Mouse (Mus musculus) heart, adult 11 months (tissue): ENCODE data around the gene Rbms1.

ENCODE experiments used
- DNase-seq: peaks from one replicate; pipeline ENCODE4 v3.0.0; 2022

Rbms1 gene

GRCm38 (mm10) chr2:60804763-60805162 lies 158.2 kb downstream of the Rbms1 start:
- peak; percentile 76 for DNase-seq

- DNase-seq, result peak; percentile 85
Observed at GRCm38 (mm10) chr2:60803377-60803776, 159.6 kb downstream of the Rbms1 start.

DNA sequence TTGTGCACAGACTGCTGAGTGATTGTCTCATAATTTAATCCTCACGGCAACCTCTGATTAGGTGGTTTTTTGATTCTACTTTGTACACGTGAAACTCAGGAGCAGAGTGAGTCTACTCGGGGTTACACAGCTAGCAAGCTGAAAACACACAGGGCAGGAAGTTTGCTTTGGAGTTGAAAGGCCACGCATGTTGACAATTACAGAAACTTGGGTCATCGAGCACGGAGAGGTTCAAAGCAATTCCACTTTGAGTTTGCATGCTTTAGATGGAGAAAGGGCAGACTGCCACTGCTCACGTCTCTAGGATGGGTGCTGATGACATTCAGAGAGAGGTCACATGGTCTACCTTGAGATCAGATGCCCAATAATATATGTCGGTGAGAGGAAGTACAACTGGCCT lies 160.2 kb downstream of the Rbms1 start:
- peak; percentile 86 for DNase-seq

GRCm38 (mm10) chr2:60802191-60802590 lies 160.8 kb downstream of the Rbms1 start:
- DNase-seq, result peak; percentile 90

GRCm38 (mm10) chr2:60801571-60802155 lies 161.3 kb downstream of the Rbms1 start:
- DNase-seq, result peak; percentile 53

DNA sequence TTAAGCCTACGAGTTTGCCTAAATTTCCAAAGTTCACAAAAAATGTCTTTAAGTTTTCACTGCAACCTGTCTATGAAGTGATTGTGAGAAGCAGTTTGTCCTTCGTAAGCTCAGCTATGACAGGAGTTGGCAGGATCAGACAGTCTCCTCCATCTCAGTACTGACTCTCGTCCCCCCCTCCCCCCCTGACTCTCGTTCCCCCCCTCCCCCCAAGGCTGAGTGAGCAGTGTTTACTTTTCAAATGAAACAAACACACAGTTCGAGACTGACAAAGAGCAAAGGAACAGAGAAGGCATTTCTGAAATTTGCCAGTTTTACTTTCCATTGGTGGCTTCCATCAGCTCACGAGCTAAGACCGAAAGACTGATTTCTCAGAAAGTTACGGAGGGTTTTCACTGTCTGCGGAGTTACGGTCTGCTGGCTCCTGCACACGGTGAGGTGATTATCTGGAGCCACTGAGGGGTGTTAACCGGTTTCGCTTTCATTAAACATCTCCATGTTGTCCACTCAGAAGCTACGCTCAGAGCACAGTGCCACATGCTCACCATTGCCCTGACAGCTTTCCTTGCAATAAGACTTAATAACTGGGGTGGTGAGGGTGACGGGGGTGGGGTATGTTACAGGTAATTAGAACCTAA lies 162.0 kb downstream of the Rbms1 start:
- peak; percentile 87 for DNase-seq

DNA sequence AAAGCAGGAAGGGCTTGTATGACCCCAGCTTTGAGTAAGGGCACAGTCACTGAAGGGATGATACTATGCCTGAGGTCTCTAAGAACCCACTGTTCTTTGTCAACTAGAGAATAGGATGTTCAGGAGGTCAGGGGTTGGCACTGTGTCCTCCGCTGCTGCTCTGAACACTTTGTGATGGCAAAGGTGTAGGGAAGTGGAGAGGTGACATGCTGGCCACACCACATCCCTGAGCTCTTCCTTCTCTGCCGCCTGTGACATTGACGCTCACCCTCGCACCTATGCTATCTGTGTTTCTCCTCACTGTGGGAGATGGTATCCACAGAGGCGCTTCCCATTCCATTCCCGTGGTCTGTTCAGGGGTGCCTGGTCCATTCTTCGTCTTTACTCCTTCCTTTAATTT lies 163.2 kb downstream of the Rbms1 start:
- peak; percentile 68 for DNase-seq

DNA sequence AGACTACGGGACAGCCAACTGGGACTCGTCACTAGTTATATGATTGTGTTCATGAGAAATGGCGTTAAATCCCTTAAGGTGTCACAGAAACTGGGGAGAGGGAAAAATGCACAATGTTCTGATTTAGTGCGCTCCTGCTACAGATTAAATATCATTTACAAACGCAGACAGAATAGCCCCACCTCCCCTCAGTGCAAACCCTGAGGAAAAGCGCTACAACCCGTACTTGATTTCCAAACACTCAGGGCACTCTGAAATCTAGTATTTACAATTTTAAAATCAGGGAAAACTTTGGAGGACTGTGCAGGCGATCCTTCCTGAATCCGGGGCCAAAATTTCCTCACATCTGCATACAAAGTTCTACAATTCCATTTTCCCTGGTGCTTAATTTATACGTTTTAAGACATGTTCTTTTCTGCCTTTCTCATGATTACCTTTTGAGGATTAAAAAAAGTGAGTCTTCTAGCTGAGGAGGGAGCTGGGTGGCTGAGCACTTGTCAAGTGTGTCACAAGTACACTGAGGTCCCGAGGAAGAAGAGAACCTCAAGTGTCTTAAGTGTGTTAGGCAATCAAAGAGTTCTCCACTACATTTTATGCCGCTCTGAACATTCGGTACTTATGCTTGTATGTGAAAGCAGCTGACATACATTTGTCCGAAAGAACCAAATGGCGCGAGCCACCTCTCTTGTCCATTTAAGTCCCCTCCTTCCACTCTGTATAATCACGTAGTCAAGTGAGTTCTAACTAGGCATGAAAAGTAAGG lies 164.0 kb downstream of the Rbms1 start:
- DNase-seq, result peak; percentile 76

- peak; percentile 97 for DNase-seq
Observed at GRCm38 (mm10) chr2:60796969-60797669, 165.9 kb downstream of the Rbms1 start.

GRCm38 (mm10) chr2:60796616-60796968 lies 166.4 kb downstream of the Rbms1 start:
- DNase-seq, result no peak

- DNase-seq, result peak; percentile 55
Observed at GRCm38 (mm10) chr2:60795861-60796260, 167.1 kb downstream of the Rbms1 start.

GRCm38 (mm10) chr2:60792506-60792905 lies 170.5 kb downstream of the Rbms1 start:
- peak; percentile 74 for DNase-seq

DNA sequence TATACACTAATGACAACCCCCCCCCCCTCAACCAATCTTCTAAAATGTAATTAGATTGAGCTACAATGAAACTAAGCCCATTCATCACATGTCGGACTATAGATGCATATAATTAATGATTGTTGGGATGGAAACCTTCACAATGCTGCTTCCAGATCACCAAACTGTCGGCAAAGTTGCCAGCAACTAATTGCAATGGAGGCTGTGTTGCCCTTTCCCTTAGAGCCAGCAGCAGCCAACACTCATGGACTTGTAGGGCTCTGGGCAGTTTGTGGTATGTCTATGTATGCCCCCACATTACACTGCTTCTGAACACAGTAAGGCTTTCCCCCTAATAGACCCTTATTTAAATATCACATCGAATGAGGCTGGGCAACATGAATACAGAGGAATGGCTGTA lies 173.9 kb downstream of the Rbms1 start:
- DNase-seq, result peak; percentile 55

- DNase-seq, result peak; percentile 65
Observed at GRCm38 (mm10) chr2:60788173-60788908, 174.7 kb downstream of the Rbms1 start.

DNA sequence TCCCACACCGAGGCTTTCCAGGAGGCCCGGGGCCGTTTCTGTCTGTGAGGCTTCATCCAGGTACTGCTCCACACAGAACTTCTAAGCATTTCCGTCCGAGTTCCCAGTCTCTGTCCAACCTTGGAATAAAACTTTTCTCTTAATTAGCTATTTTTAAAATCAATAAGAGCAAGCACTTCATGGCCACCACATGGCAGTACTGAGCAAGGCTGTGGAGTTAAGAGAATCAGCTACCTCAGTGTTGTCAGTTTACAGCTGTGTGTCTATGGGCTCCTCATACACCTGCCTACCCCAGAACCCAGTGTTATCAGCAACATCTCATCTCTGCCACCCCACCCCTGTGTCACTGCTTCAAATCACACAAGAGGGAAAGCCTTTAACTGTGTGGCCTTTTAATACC lies 175.9 kb downstream of the Rbms1 start:
- no peak for DNase-seq

GRCm38 (mm10) chr2:60786289-60786688 lies 176.7 kb downstream of the Rbms1 start:
- DNase-seq, result no peak

GRCm38 (mm10) chr2:60774501-60774900 lies 188.5 kb downstream of the Rbms1 start:
- DNase-seq, result no peak

- peak; percentile 95 for DNase-seq
Observed at GRCm38 (mm10) chr2:60773592-60773991, 189.4 kb downstream of the Rbms1 start.

DNA sequence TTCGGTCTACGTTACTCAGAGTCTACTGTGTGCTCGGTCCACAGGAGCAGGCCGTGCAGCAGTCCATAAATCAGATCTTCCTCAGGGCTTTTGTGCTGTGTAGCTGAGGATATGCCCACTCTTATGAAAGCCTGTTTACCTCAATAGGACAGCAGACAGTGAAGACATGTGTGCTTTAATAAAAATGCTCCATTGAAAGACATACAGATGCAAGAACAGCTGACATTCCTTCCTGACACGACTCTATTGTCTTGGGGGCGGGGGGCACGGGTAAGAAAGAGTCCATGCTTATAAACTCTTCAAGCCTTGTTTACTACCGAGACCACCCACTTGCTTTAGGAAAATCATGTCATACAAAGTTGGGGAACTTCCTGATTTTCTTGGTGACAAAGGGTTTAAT lies 196.6 kb downstream of the Rbms1 start:
- no peak for DNase-seq

DNA sequence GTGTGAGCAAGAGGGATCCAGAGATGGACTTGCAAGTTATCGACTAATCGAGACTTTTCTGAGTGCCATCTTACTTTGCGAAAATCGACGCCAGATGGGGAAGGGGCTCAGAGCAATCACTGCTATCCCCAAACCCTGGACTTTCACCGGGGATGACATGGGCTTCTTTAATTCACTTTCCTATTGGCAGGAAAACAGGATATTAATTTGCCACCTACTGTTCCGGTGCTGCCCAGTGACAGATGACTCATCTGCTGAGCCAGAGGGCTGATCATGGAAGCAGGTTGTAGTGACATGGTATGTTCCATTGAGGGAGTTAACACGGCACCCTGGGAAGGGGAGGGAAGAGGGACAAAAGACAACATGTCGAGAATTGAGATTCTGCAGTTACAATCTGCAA lies 206.8 kb downstream of the Rbms1 start:
- peak; percentile 43 for DNase-seq

DNA sequence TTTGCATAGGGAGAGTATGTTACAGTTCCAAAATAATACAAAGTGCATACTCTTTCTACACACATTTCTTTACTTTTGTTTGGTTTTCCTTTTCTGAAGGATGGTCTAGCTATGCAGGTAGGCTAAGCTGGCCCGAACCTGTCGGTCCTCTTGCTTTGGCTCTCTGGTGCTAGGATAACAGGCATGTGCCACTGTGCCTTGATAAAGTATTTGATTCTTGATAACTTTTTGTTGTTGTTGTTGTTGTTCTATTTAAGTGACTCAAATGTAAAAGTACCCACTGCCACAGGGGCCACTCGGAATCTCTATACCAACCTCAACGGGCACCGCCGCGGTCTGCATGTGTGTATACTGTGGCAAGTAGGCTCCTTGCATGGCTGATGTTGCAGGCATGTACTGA lies 207.9 kb downstream of the Rbms1 start:
- DNase-seq, result peak; percentile 46

DNA sequence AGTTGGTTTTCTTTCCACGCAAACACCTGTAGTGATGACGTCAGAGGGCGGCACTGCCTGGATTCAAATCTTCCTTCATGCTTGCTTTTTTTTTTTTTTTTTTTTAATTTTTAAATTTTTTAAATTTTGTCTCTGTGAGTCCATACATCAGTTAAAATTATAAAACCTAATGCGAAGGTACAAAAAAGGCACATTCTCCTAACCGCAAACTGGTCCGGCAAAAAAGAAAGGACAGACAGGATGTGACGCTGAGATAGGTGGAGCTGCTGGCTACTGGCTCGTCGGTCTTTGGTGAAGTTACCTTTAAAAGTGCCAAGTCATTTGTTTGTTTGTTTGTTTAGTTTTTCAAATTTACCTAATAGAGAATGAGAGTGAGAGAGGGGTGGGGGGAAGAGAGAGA lies 211.7 kb downstream of the Rbms1 start:
- DNase-seq, result peak; percentile 30

DNA sequence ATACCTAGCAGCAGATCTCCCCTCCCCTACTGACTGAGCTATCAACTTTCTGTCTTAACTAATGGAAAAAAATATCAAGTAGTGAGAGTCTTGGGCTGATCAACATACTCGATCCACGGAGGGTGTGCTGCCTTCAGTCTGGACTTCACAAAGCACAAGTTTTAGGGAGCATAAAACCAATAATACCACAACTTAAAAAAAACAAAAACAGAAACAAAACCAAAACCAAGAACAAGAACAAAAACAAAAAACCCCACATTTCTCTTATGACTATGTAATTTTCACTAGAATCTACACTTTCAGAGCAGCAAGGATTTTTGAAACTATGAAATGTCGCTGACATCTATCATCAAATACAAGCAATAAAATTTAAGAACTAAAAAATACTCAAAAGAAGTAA lies 212.4 kb downstream of the Rbms1 start:
- no peak for DNase-seq
